Mouse (Mus musculus): ENCODE data around the gene Prss23. TPM values are rescaled to one million over a fixed set of nuclear protein-coding genes. Genes with fewer than 3 reads are reported as not detected.
A peak's percentile ranks its signal among the peaks of the same experiment; 100 is the strongest.

Gene Prss23
- total and polyA plus RNA-seq, 2 experiments, result 5.5 to 6.0 TPM

DNA sequence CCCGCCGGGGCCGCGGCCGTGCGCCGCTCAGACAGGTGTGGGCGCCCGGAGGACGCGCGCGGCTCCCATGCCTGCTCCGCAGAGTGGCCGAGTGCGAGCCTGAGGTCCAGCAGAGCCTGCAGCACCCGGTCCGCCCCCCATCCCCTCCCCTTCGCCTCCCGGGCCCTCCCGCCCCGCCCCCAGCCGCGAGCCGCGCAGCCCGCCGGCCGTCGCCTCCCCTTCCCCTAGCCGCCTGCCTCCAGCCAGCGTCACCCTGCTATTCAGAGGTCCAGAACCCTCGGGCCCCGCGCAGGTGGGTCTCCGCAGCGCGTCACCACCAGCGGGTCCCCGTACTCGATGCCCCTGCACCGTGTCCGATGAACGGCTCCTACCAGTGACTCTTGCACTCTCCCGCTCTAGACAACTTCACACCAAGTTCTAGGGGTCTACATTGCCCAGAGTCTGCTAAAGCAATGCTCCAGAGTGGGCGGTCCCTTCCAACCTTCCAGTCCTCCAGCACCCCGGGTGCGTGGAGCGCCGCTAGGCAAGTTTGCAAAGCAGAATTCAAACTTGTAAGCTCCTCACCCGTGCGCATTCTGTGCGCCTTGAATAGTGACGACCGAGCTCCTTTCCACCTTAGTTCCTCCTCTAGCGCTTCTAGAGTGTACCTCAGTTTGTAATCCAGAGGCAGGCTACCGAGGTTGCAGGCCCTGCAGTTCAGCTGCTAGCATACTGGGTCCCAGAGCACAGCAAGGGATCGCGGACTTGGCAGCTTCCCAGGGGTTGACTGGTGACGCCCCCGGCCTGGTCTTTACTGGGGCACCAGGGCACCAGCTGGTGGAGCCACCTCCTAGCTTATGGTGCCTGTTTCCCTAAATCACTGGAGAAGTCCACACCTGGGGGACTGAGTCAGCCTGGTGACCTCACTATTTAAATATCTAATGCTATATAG lies 9.3 kb downstream of the Prss23 start:
- TF ChIP-seq POLR2A (IDR thresholded peaks at IDR 0.05; ENCODE audit: extremely low read depth, insufficient read depth, low read length) (0 out of 2 replicates have a peak, but pooled peaks have one; percentile 9), CTCF (IDR thresholded peaks at IDR 0.05; ENCODE audit: low read depth, low read length) (peak; percentile 12; the same call in 1 of the 2 replicates)
- H3K9ac ChIP-seq (ENCODE audit: low read depth, low read length), result peak overlapping the region; percentile 55
- H3K79me2 ChIP-seq (ENCODE audit: control insufficient read depth, insufficient read depth, low read length), result no peaks in the 10 kb centered on the region
- H3K27me3 ChIP-seq (ENCODE audit: control insufficient read depth, insufficient read depth, low read length), result peaks cover 18% of the 10 kb centered on the region; the same call in 1 of the 2 replicates
- DNase-seq (ENCODE audit: extremely low read depth, low read depth, low spot score), result peak; percentile 2
- 3% methylated on average over 47 of the region's 61 CpGs for WGBS
- H3K27ac ChIP-seq (replicated peaks; ENCODE audit: insufficient read depth, low read depth, low read length), result no peak overlapping the region; the same call in 1 of the 2 replicates
- H3K4me1 ChIP-seq (ENCODE audit: control insufficient read depth, insufficient read depth, low read length), result no peaks in the 10 kb centered on the region
- peak overlapping the region; percentile 50 for H3K4me3 ChIP-seq (ENCODE audit: insufficient read depth, low read depth, low read length)
- H3K36me3 ChIP-seq (ENCODE audit: control insufficient read depth, insufficient read depth, low read length), result no peaks in the 10 kb centered on the region

GRCm38 (mm10) chr7:89516551-89517459 lies 10.2 kb downstream of the Prss23 start:
- H3K36me3 ChIP-seq (ENCODE audit: control insufficient read depth, insufficient read depth, low read length), result no peaks in the 10 kb centered on the region
- H3K9ac ChIP-seq (ENCODE audit: low read depth, low read length), result peak overlapping the region; percentile 55
- H3K4me3 ChIP-seq (ENCODE audit: insufficient read depth, low read depth, low read length), result peak overlapping the region; percentile 50
- no peaks in the 10 kb centered on the region for H3K4me1 ChIP-seq (ENCODE audit: control insufficient read depth, insufficient read depth, low read length)
- H3K27ac ChIP-seq (replicated peaks; ENCODE audit: insufficient read depth, low read depth, low read length), result no peak overlapping the region; the same call in 1 of the 2 replicates
- peaks cover 18% of the 10 kb centered on the region; the same call in 1 of the 2 replicates for H3K27me3 ChIP-seq (ENCODE audit: control insufficient read depth, insufficient read depth, low read length)
- peak; percentile 14 for DNase-seq (ENCODE audit: extremely low read depth, low read depth, low spot score)
- 8% methylated on average over 32 of the region's 32 CpGs for WGBS
- no peak for TF ChIP-seq POLR2A (IDR thresholded peaks at IDR 0.05; ENCODE audit: extremely low read depth, insufficient read depth, low read length)
- no peak for TF ChIP-seq CTCF (IDR thresholded peaks at IDR 0.05; ENCODE audit: low read depth, low read length)
- H3K79me2 ChIP-seq (ENCODE audit: control insufficient read depth, insufficient read depth, low read length), result no peaks in the 10 kb centered on the region

DNA sequence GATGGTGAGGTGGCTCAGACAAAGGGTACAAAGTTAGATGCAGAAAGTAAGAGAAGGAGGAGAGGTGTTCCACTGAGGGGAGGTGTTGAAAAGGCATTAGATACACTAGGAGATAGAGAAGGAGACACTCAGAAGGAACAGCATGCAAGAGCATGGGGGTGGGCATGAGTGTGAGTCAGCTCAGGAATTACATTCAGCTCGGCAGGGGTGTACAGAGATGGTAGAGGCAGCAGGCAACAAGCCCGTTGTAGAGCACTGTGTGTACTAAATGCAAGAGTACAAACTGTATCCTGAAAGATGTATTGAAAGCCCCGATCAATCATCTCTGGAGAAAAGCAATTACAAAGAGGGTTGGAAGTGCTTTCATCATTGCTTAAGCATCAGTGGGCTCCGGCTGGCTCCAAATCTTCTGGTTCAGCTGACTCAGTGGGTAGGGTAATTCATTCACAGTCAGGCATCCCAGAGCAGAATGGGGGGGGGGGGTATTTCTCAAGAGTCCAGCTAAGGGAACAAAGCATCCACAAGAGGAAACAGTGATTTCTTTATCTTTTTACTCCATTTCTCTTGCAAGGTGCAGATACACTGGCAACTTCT lies 15.0 kb downstream of the Prss23 start:
- H3K27ac ChIP-seq (replicated peaks; ENCODE audit: insufficient read depth, low read depth, low read length), result no peak overlapping the region
- no peak overlapping the region for H3K4me3 ChIP-seq (ENCODE audit: insufficient read depth, low read depth, low read length)
- H3K36me3 ChIP-seq (ENCODE audit: control insufficient read depth, insufficient read depth, low read length), result no peaks in the 10 kb centered on the region
- DNase-seq (ENCODE audit: extremely low read depth, low read depth, low spot score), result no peak
- no peaks in the 10 kb centered on the region for H3K79me2 ChIP-seq (ENCODE audit: control insufficient read depth, insufficient read depth, low read length)
- no peaks in the 10 kb centered on the region for H3K4me1 ChIP-seq (ENCODE audit: control insufficient read depth, insufficient read depth, low read length)
- 81% methylated on average over 4 of the region's 4 CpGs for WGBS
- no peak overlapping the region for H3K9ac ChIP-seq (ENCODE audit: low read depth, low read length)
- H3K27me3 ChIP-seq (ENCODE audit: control insufficient read depth, insufficient read depth, low read length), result peaks cover 7% of the 10 kb centered on the region; the same call in 1 of the 2 replicates
- TF ChIP-seq CTCF (IDR thresholded peaks at IDR 0.05; ENCODE audit: low read depth, low read length) (no peak), POLR2A (IDR thresholded peaks at IDR 0.05; ENCODE audit: extremely low read depth, insufficient read depth, low read length) (no peak)

DNA sequence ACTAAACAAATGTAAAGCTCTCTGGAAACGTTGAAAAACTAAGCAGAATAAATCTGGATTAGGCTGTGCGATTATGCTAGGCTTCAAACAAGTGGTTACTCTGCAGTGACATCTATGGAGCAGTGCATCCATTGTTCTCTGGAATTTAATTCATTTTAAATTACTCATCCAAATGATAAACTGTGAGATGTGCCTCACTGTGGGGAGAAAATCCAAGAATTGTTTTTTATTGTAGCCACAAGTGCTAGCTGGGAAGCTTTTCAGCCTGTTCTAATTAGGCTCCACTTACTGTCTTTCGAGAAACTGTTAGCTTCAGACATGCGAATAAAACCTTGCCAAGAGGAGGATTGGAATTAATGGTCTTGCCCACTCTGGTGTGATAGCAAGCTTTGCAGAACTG lies 18.3 kb downstream of the Prss23 start:
- no peak overlapping the region for H3K9ac ChIP-seq (ENCODE audit: low read depth, low read length)
- H3K79me2 ChIP-seq (ENCODE audit: control insufficient read depth, insufficient read depth, low read length), result no peaks in the 10 kb centered on the region
- H3K36me3 ChIP-seq (ENCODE audit: control insufficient read depth, insufficient read depth, low read length), result no peaks in the 10 kb centered on the region
- H3K4me1 ChIP-seq (ENCODE audit: control insufficient read depth, insufficient read depth, low read length), result no peaks in the 10 kb centered on the region
- no peak overlapping the region for H3K4me3 ChIP-seq (ENCODE audit: insufficient read depth, low read depth, low read length)
- H3K27me3 ChIP-seq (ENCODE audit: control insufficient read depth, insufficient read depth, low read length), result no peaks in the 10 kb centered on the region
- WGBS, result 83% methylated on average over 4 of the region's 4 CpGs
- TF ChIP-seq CTCF (IDR thresholded peaks at IDR 0.05; ENCODE audit: low read depth, low read length) (no peak), POLR2A (IDR thresholded peaks at IDR 0.05; ENCODE audit: extremely low read depth, insufficient read depth, low read length) (no peak)
- H3K27ac ChIP-seq (replicated peaks; ENCODE audit: insufficient read depth, low read depth, low read length), result no peak overlapping the region
- DNase-seq (ENCODE audit: extremely low read depth, low read depth, low spot score), result no peak

DNA sequence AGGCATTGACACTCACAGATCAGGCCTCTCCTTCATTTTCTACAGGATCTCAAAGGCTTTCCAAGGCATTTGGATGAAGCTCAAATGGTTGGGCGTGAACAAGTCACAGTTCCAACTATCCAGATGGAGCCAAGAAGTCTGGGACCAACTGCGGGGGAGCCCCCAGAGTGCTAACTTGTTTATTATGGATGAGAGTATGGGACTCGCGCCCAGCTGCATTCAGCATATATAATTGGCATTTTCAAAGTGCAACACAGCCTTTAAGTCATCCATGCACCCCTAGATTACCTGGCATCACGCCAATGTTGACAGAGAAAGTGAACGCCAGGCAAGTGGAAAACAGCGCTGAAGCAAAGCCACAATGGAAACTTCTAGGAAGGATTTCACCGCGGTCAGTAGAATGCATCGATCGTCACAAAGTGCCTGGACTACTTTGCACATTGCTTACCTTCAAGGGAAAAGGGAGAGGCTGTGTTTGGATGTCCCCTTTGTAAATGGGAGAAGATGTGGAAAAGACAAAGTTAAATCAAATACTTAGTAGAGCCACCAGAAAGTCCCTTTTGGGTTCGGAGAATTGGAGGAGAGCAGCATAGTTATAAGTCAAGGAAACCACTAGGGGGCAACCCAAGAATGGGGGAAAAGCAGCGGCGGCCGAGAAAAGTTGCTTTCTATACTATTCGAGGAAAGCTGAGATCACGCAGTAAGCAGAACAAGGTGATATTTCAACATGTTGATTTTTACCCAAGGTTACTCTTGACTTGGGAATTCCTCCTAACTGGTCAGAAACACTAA lies 27.3 kb downstream of the Prss23 start:
- Histone ChIP-seq H3K4me3 (ENCODE audit: insufficient read depth, low read depth, low read length) (no peak overlapping the region; the same call in 1 of the 2 replicates), H3K27me3 (ENCODE audit: control insufficient read depth, insufficient read depth, low read length) (peaks cover 3% of the 10 kb centered on the region; the same call in 1 of the 2 replicates), H3K27ac (replicated peaks; ENCODE audit: insufficient read depth, low read depth, low read length) (no peak overlapping the region), H3K4me1 (ENCODE audit: control insufficient read depth, insufficient read depth, low read length) (no peaks in the 10 kb centered on the region; the same call in 1 of the 2 replicates), H3K9ac (ENCODE audit: low read depth, low read length) (no peak overlapping the region), H3K79me2 (ENCODE audit: control insufficient read depth, insufficient read depth, low read length) (no peaks in the 10 kb centered on the region), H3K36me3 (ENCODE audit: control insufficient read depth, insufficient read depth, low read length) (no peaks in the 10 kb centered on the region)
- TF ChIP-seq POLR2A (IDR thresholded peaks at IDR 0.05; ENCODE audit: extremely low read depth, insufficient read depth, low read length) (no peak), CTCF (IDR thresholded peaks at IDR 0.05; ENCODE audit: low read depth, low read length) (peak; percentile 51)
- DNase-seq (ENCODE audit: extremely low read depth, low read depth, low spot score), result peak; percentile 49
- 27% methylated on average over 17 of the region's 17 CpGs for WGBS
